Mouse (Mus musculus) embryonic fibroblast, embryonic 13.5 days (primary cell): ENCODE measurements around the gene Sh3bgrl.

Source experiments
- CTCF ChIP-seq: IDR thresholded peaks from 2 replicates; pipeline ENCODE4 v1.5.1; 2011; ENCODE audit warnings: mild to moderate bottlenecking, control low read depth, low read length, moderate library complexity, borderline replicate concordance; ENCODE audit not compliant: insufficient read depth
- POLR2A ChIP-seq: IDR thresholded peaks from 2 replicates; pipeline ENCODE4 v1.6.1; 2011; ENCODE audit warnings: low read depth, mild to moderate bottlenecking, control low read depth, low read length, moderate library complexity

GRCm38 (mm10) chrX:109142281-109142680 lies 47.1 kb downstream of the Sh3bgrl start:
- TF ChIP-seq CTCF, result no peak
- no peak for TF ChIP-seq POLR2A
